Mouse (Mus musculus) spleen, postnatal 14 days (tissue): ENCODE data around the gene Gstt2.

ENCODE experiments used
- DNase-seq, 2 experiments: peaks; one replicate each; pipeline ENCODE4 v3.0.0; 2021 to 2022; ENCODE audit warnings: low spot score in 2 of 2

The Gstt2 gene

GRCm38 (mm10) chr10:75837248-75837759 is at the start of gene Gstt2:
Gstt2 (minus strand) TSS chr10:75837424.
- peak; percentile 76 to 85 for DNase-seq

GRCm38 (mm10) chr10:75884742-75885141 is 47.5 kb upstream of the Gstt2 start:
- no peak for DNase-seq

GRCm38 (mm10) chr10:75883232-75883552 is 46.0 kb upstream of the Gstt2 start:
- peak; percentile 19 to 63 for DNase-seq

GRCm38 (mm10) chr10:75882433-75883231 is 45.4 kb upstream of the Gstt2 start:
- DNase-seq, result no peak

- DNase-seq, result no peak
Observed at GRCm38 (mm10) chr10:75881578-75882432, 44.6 kb upstream of the Gstt2 start.

GRCm38 (mm10) chr10:75880771-75881577 is 43.8 kb upstream of the Gstt2 start:
- no peak for DNase-seq

- DNase-seq, result no peak
Observed at GRCm38 (mm10) chr10:75880351-75880750, 43.1 kb upstream of the Gstt2 start.

- DNase-seq, result no peak
Observed at GRCm38 (mm10) chr10:75878836-75879235, 41.6 kb upstream of the Gstt2 start.

- no peak for DNase-seq
Observed at GRCm38 (mm10) chr10:75873543-75874170, 36.4 kb upstream of the Gstt2 start.

GRCm38 (mm10) chr10:75872915-75873542 is 35.8 kb upstream of the Gstt2 start:
- no peak for DNase-seq

GRCm38 (mm10) chr10:75872025-75872914 is 35.0 kb upstream of the Gstt2 start:
- DNase-seq, result no peak

GRCm38 (mm10) chr10:75861587-75861986 is 24.4 kb upstream of the Gstt2 start:
- DNase-seq, result no peak

- no peak for DNase-seq
Observed at GRCm38 (mm10) chr10:75860746-75861145, 23.5 kb upstream of the Gstt2 start.

- peak; percentile 72 to 85 for DNase-seq
Observed at GRCm38 (mm10) chr10:75859786-75860470, 22.7 kb upstream of the Gstt2 start, which contains the start of gene Mif. Mif (minus strand) TSS chr10:75860240.

- no peak for DNase-seq
Observed at GRCm38 (mm10) chr10:75859107-75859746, 22.0 kb upstream of the Gstt2 start.

- DNase-seq, result no peak
Observed at GRCm38 (mm10) chr10:75857598-75857997, 20.4 kb upstream of the Gstt2 start.

GRCm38 (mm10) chr10:75856976-75857375 is 19.8 kb upstream of the Gstt2 start:
- no peak for DNase-seq

- no peak for DNase-seq
Observed at GRCm38 (mm10) chr10:75856155-75856907, 19.1 kb upstream of the Gstt2 start.
